Mouse (Mus musculus) embryonic fibroblast, embryonic 13.5 days (primary cell): ENCODE measurements around the gene Spata13.

Experiments
- CTCF ChIP-seq: IDR thresholded peaks from 2 replicates; pipeline ENCODE4 v1.5.1; 2011; ENCODE audit warnings: mild to moderate bottlenecking, control low read depth, low read length, moderate library complexity, borderline replicate concordance; ENCODE audit not compliant: insufficient read depth
- POLR2A ChIP-seq: IDR thresholded peaks from 2 replicates; pipeline ENCODE4 v1.6.1; 2011; ENCODE audit warnings: low read depth, mild to moderate bottlenecking, control low read depth, low read length, moderate library complexity

DNA sequence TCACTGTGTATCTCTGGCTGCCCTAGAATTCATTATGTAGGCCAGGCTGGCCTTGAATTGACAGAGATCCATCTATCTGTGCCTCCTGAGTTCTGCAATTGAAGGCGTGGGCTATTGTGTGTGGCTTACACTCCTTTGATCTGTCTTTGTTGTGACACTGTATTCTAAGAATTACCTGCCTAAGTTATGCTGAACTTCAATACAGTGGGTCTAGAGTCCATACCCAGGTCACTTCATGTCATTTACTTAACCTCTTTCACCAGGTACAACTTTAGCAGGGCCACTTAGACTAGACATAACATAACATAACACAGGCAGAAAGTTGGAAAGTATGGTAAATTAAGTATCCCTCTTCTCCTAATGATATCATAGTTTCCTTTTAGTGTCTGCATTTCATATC is 15.2 kb downstream of the Spata13 start:
- TF ChIP-seq CTCF (no peak), POLR2A (no peak)
